Mouse (Mus musculus) layer of hippocampus, postnatal 14 days (tissue): ENCODE measurements at regions not wholly inside any gene's neighbourhood (a gene's known extent, or its start where the extent isn't known, plus 50 kb on each side); places are given as distances from the start of the nearest gene placed in this dataset.
"Not testable (repeated sequence)": the region's sequence is repeated elsewhere in the genome, so short reads cannot be mapped to it uniquely, and the experiment has no call there.

ENCODE experiments used
- DNase-seq, 2 experiments: peaks; one replicate each; pipeline ENCODE4 v3.0.0; 2021 to 2022; ENCODE audit warnings: low spot score in 2 of 2, mixed read lengths in 1 of 2

- no peak for DNase-seq
Observed at GRCm38 (mm10) chr13:88459474-88460173, 361.6 kb upstream of the Edil3 start.

DNA sequence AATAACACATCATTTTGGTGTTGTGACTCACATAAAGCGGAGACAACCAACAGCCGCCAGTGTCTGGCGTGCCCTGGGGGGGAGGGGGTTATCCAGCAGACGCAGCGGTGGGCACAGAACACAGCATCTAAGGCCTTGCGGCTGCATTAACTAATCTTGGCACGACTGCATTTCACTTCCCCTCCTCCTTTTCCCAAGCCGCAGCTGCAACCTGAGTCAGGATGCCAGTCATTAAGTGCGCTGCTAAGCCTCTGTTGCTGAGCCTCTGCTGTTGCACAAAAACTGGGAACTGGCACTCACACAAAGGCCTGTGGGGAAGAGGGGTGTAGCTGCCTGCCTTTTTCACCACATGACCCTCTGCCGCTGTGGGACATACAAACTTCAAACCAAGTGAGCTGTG is 331.2 kb upstream of the Edil3 start:
- DNase-seq, result no peak

DNA sequence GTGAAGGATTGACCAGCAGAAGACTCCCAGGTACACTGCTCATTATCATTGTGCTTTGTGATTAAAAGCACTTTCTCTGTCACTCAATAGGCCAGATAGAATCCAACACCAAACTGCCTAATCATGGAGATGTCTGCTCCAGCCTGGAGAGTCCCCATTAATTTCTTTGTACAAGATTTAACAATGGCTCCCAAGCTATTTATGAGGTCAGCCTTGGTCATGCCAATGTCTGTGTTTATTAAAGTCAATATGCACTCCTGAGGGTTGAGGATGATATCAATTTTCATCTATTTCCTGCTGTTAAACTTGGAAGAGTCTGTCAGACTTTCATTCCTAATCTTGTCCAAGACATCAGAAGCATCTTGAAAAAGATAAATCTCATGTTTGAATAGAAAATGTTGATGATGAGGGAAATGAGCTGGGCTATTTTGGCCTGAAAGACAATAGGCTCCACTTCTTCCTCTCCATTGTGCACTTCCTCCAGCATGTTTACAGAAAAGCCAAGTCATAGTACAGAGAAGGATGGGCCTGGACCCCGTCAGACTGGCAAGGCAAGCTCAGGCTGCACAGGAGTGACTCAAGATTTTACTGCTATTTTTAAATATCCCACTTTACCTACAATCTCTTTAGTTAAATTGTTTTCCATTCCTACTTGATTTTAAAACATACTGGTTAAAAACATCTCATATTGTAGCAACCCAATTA is 310.3 kb upstream of the Edil3 start:
- DNase-seq, result no peak

DNA sequence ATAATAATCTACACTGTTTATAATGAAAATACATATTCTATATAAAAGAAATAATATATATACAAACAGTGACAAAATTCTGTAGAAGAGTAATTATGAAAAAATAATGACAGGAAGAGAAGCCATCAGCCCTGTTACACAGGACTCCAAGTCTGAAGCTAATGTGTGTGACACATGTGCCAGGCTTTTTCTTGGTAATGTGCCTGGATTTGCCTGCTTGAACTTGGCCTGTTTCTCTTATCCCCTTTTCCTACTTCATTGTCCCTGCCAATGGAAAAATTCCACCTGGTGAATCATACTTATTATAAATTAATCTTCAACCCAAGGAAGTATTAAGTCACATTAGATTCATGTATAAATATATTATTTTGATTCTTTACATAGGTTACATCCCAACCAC is 286.5 kb upstream of the Edil3 start:
- DNase-seq, result peak; percentile 8 to 72

GRCm38 (mm10) chr13:88554504-88554903 is 266.8 kb upstream of the Edil3 start:
- DNase-seq, result peak; percentile 23 to 89

- DNase-seq, result no peak
Observed at GRCm38 (mm10) chr13:88564978-88565377, 256.3 kb upstream of the Edil3 start.

DNA sequence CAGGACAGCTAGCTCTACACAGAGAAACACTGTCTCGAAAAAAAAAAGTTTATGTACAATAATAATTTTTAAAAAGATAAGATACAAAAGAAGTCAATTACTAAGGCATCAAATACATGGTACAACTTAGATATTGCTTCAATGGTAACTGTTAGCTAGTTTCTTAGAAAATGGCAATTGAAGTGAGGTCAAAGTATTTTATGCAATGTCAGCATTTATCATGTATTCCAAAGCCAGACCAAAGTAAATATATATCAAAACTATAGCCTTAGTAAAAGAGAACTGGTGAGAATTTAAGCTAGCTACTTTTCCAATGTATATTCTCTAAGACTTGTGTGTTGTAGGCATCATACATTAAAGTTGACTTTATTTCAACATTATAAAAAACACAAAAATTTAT is 219.0 kb upstream of the Edil3 start:
- DNase-seq, result no peak

- no peak for DNase-seq
Observed at GRCm38 (mm10) chr13:88610610-88611009, 210.7 kb upstream of the Edil3 start.

DNA sequence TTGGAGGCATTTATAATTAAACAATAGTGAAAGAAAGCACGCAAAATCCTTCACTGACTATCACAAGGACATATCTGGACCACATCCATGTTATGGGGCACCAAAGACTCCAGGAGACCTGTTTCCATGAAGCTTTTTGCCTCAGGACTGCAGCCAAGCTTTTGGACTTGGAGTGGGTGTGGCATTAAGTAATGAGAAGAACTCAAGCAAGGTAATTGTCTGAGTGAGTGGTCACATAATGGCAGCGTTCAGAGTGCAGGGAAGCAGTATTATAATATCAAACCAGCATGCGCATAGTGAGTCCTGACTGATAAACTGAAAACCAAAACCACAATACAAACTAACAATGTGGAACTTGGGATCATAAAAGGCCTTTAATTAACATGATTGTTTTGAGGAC is 208.0 kb upstream of the Edil3 start:
- no peak for DNase-seq

GRCm38 (mm10) chr13:88650135-88650534 is 171.1 kb upstream of the Edil3 start:
- DNase-seq, result no peak

- DNase-seq, result no peak
Observed at GRCm38 (mm10) chr13:88651036-88651435, 170.2 kb upstream of the Edil3 start.

DNA sequence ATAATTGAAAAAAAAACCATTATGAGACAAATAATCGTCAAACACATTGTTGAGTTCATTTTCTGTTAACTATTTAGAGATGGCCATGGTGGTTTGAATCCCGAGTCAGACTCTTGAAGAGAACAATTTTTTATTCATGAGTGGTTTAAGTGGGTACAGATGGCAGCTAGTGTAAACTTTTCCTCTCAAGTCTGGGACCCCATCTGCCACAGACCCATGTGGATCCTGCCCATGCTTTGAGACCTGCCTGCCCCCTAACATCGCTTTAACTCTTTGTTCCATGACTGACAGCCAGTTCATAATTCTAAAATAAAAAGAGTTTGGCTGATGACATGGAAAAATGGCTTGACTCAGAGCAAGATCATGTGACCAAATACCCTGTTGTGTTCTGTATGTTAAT is 166.2 kb upstream of the Edil3 start:
- DNase-seq, result no peak

- no peak for DNase-seq
Observed at GRCm38 (mm10) chr13:88675835-88676234, 145.4 kb upstream of the Edil3 start.

DNA sequence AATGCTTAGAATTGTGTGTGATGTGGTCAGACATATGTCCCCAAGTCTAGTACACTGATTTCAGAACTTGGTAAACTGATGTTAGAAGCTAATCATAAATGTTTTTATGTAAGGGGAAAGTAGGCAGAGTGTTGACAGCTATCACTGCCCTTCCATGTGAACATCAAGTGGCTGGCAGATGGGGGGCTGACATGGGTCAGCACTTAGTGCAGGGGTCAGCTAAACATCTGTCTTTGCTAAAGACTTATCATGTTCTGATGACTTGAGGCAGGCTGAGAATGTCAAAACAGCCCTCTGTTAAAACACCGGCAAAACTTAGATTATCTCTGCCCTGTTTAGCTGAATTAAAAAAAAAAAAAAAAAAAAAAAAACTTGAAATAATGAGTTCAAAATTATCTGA is 116.7 kb upstream of the Edil3 start:
- no peak for DNase-seq

DNA sequence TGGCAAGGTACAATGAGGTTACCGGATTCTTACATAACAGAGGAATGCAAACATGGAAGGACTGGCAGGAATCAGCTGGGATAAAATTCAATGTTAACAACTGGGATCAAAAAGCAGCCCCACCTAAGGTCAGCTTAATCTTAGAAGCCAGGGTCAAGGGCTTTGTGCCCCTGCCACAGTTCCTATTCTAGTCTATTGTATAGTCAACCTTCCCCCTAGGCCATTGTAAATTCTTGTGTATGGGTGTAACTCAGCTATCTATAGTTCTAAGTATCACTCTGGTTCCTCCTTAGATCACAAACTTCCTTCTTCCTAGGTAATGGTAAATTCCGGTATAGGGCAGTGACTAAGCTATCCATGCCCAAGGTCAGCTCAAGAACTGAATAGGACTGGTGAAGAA is 91.6 kb upstream of the Edil3 start:
- not testable (repeated sequence) for DNase-seq

DNA sequence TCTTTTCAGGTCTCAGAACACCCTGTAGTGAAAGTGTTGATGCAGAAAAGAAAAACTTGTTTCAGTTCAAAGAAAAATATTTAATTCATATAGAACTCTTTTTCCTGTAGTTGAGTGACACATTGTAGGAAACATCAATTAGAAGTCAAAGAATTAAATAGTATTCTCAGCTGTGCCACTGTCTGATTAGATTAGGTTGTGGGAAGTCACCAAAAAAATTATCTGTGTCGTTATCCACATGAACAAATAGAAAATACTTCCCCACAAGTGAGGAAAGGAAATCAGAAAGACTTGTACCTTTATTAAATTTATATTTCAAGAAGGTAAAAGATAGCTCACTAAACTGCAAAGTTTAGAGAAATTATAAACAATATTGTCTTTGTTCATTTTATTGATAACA is 71.4 kb upstream of the Edil3 start:
- DNase-seq, result no peak
